Mouse (Mus musculus): ENCODE measurements around the gene Acadl. TPM values are rescaled to one million over a fixed set of nuclear protein-coding genes. Genes with fewer than 3 reads are reported as not detected.

Acadl gene
- polyA plus RNA-seq (2014; fragmentation: Illumina TruSeq; extraction: RNeasy Lipid Tissue Mini Kit (QIAGEN cat#74804); ENCODE audit: insufficient read depth, low read depth, low replicate concordance), result 104 TPM

DNA sequence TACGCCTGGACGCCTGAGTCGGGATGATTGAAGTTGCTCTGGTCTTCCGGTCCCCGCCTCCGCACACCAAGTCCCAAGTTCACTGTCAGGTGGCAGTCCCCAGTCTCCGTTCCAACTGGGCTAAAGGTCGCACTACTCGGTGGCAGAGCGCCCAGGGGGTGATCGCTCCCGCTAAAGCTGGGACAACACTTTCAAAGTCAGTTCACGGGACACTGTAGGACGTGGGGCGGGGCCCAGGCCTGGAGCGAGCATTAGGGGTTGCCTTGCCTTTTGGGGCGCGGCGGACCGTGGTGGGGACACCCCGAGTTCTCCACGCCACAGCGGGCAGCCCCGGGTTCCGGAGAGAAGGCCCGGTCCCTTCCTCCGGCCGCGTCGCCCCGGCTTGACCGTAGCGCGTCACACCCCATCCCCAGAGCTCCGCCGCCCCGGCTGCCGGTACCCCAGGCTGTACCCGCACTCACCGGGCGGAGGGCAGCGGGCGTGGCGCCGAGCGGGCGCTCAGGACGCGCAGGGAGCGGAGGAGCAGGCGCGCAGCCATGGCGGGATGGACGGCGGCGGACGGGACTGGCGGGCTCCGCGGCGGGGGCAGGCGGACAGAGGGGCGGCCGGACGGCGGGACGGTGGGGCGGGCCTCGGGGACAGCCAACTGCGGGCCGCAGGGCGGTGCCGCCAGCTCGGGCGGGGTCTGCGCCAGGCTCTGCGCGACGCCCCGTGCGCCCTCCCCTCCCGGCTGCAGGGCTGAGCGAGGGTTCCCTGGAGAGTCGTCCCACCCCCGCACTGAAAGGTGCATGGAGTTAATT is at the start of gene Acadl:
Gene Acadl, minus strand, starts transcription at position 566 of the 800 bp plus-strand sequence.

DNA sequence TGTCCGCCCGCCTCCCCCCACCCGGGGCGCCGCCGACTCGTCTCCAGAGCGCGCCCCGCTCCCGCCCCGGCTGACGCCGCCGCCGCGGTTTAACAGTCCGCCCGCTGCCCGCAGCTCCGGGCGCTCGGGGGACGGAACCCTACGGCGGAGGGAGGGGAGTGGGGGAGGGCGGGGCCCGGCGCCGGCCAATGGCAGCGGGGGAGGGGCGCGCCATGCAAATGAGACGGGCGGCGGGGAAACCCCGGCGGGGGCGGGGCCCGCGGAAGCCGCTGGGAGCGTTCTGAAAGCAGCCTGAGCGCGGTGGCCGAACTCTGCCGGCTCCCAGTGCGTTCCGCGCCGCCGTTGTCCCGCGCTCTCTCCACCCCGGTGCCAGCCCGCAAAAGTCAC is 45.6 kb downstream of the Acadl start, which contains the start of gene Kansl1l:
Gene Kansl1l, minus strand, starts transcription at position 110 of the 387 bp plus-strand sequence.

Other genes with a start within 250 kb of the Acadl start
- 22.6 TPM for gene Rpe, start 162.4 kb downstream of the Acadl start, polyA plus RNA-seq (2014; fragmentation: Illumina TruSeq; extraction: RNeasy Lipid Tissue Mini Kit (QIAGEN cat#74804); ENCODE audit: insufficient read depth, low read depth, low replicate concordance)
- gene Kansl1l, start 45.7 kb downstream of the Acadl start, polyA plus RNA-seq (2014; fragmentation: Illumina TruSeq; extraction: RNeasy Lipid Tissue Mini Kit (QIAGEN cat#74804); ENCODE audit: insufficient read depth, low read depth, low replicate concordance), result 5.9 TPM
- 8.5 TPM for gene Myl1, start 82.1 kb upstream of the Acadl start, polyA plus RNA-seq (2014; fragmentation: Illumina TruSeq; extraction: RNeasy Lipid Tissue Mini Kit (QIAGEN cat#74804); ENCODE audit: insufficient read depth, low read depth, low replicate concordance)
- gene Lancl1, start 175.6 kb upstream of the Acadl start, polyA plus RNA-seq (2014; fragmentation: Illumina TruSeq; extraction: RNeasy Lipid Tissue Mini Kit (QIAGEN cat#74804); ENCODE audit: insufficient read depth, low read depth, low replicate concordance), result 36.3 TPM